ENCODE assay signal across 8 mouse cellular contexts in the genomic region with DNA sequence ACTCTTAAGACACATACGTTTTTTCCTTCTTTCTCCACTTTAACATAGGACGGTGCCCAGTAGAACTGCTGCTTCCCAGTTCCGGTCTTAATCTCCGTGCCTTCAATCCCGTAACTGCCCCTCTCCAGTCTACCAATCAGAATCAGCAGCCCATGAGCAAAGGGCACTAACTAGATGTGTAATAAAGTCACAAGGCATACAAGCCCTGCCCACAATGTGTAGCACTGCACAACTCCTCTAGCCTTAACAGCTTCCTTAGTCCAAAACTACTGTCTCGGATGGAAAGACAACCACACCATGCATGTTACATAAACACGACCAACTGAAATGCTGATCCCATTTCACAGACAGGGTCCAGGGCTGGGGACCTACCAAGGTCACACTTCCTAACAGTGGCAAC. TPM values are rescaled to one million over a fixed set of nuclear protein-coding genes. Genes with fewer than 3 reads are reported as not detected.
A peak's percentile ranks its signal among the peaks of the same experiment; 100 is the strongest.
DNase-seq lines count a peak whose midpoint lies in the region; ATAC-seq and TF ChIP-seq lines count a peak whose summit lies in the region.

No protein-coding gene starts in this region.

- no peak for TF ChIP-seq POLR2A in olfactory bulb, adult 2 months (IDR thresholded peaks at IDR 0.05; ENCODE audit: insufficient read depth, low read depth, low read length)

- peak overlapping the region; percentile 99 for H3K27ac ChIP-seq in heart, embryonic 12.5 days (ENCODE audit: poor library complexity, severe bottlenecking)
- H3K27ac ChIP-seq in hindbrain, embryonic 13.5 days: peak overlapping the region; percentile 97
- H3K27ac ChIP-seq in liver, embryonic 12.5 days: peak overlapping the region; percentile 95; the same call in 1 of the 2 replicates
- H3K27ac ChIP-seq in olfactory bulb, adult 2 months (ENCODE audit: insufficient read depth, low read depth, low read length): no peak overlapping the region

- no peaks in the 10 kb centered on the region for H3K27me3 ChIP-seq in heart, embryonic 12.5 days (replicated peaks)
- H3K27me3 ChIP-seq in hindbrain, embryonic 13.5 days: no peaks in the 10 kb centered on the region
- no peaks in the 10 kb centered on the region for H3K27me3 ChIP-seq in liver, embryonic 12.5 days (replicated peaks)

- 62% methylated on average over 7 of the region's 7 CpGs for WGBS in heart, embryonic 12.5 days
- 78% methylated on average over 7 of the region's 7 CpGs for WGBS in hindbrain, embryonic 13.5 days
- WGBS in liver, embryonic 12.5 days (ENCODE audit: insufficient replicate concordance): 67% methylated on average over 7 of the region's 7 CpGs
- 32% methylated on average over 7 of the region's 7 CpGs for WGBS in olfactory bulb, adult 2 months

- H3K4me1 ChIP-seq in heart, embryonic 12.5 days (replicated peaks): peaks cover 34% of the 10 kb centered on the region
- H3K4me1 ChIP-seq in hindbrain, embryonic 13.5 days (replicated peaks): peaks cover 36% of the 10 kb centered on the region
- H3K4me1 ChIP-seq in liver, embryonic 12.5 days: peaks cover 41% of the 10 kb centered on the region
- H3K4me1 ChIP-seq in olfactory bulb, adult 2 months (ENCODE audit: control insufficient read depth, insufficient read depth, low read length): peaks cover 6% of the 10 kb centered on the region

- peak overlapping the region; percentile 72 for H3K4me3 ChIP-seq in heart, embryonic 12.5 days
- H3K4me3 ChIP-seq in hindbrain, embryonic 13.5 days: peak overlapping the region; percentile 76
- H3K4me3 ChIP-seq in liver, embryonic 12.5 days: peak overlapping the region; percentile 82
- peak overlapping the region; percentile 75 for H3K4me3 ChIP-seq in olfactory bulb, adult 2 months (ENCODE audit: insufficient read depth, low read depth, low read length)

- H3K9ac ChIP-seq in heart, embryonic 12.5 days: peak overlapping the region; percentile 97
- peak overlapping the region; percentile 89 for H3K9ac ChIP-seq in hindbrain, embryonic 13.5 days
- peak overlapping the region; percentile 87 for H3K9ac ChIP-seq in liver, embryonic 12.5 days

- intact Hi-C loops in heart, postnatal 14 days (cut with DNase I): loop anchor here (5.0 kb wide), 1 partner anchor 35 kb away; no protein-coding TSS in a partner anchor

- H3K4me2 ChIP-seq in heart, embryonic 12.5 days: peak overlapping the region; percentile 97
- H3K4me2 ChIP-seq in hindbrain, embryonic 13.5 days: peak overlapping the region; percentile 88
- peak overlapping the region; percentile 92 for H3K4me2 ChIP-seq in liver, embryonic 12.5 days

- no peaks in the 10 kb centered on the region for H3K9me3 ChIP-seq in heart, embryonic 12.5 days (replicated peaks)
- H3K9me3 ChIP-seq in hindbrain, embryonic 13.5 days: no peaks in the 10 kb centered on the region
- H3K9me3 ChIP-seq in liver, embryonic 12.5 days (replicated peaks): no peaks in the 10 kb centered on the region

- TF ChIP-seq CTCF in olfactory bulb, adult 2 months (IDR thresholded peaks at IDR 0.05; ENCODE audit: insufficient read depth, low read depth, low read length): no peak

- H3K36me3 ChIP-seq in heart, embryonic 12.5 days: peaks cover 29% of the 10 kb centered on the region
- H3K36me3 ChIP-seq in hindbrain, embryonic 13.5 days: peaks cover 15% of the 10 kb centered on the region
- peaks cover 53% of the 10 kb centered on the region for H3K36me3 ChIP-seq in liver, embryonic 12.5 days

- no peak for ATAC-seq in heart, embryonic 12.5 days (ENCODE audit: insufficient number of reproducible peaks, low FRiP score)
- peak; percentile 3; the same call in 1 of the 2 replicates for ATAC-seq in hindbrain, embryonic 13.5 days (ENCODE audit: low FRiP score)
- peak; percentile 2; the same call in 1 of the 2 replicates for ATAC-seq in liver, embryonic 12.5 days

- DNase-seq in heart, postnatal 14 days: no peak
- peak; percentile 56 for DNase-seq in adipocyte (ENCODE audit: low spot score)
- DNase-seq in thymus, postnatal 25 days: no peak
- DNase-seq in right cerebral cortex, postnatal 36 days (ENCODE audit: low spot score in 2 of 2): no peak

RNA-seq across cellular contexts. Expression of a gene that starts 1.7 kb away (rescaled TPM):
- polyA plus RNA-seq in heart, embryonic 12.5 days (2016; fragmentation: Nextera tagmentation; extraction: Ambion mirVana): 28.4 and 34.7 TPM in 2 replicates
- total RNA-seq in heart, postnatal 14 days (2021): 10 to 100 TPM; 28.2 to 42.4 TPM
- 16.7 and 17.2 TPM in 2 replicates for polyA plus RNA-seq in hindbrain, embryonic 13.5 days (2015; fragmentation: Nextera tagmentation; extraction: Ambion mirVana)
- 21.5 and 23.9 TPM in 2 replicates for polyA plus RNA-seq in liver, embryonic 12.5 days (2016; fragmentation: Nextera tagmentation; extraction: Ambion mirVana)
- not detected in 2 replicates for polyA plus RNA-seq in olfactory bulb, adult 2 months (2012; ENCODE audit: insufficient read depth, insufficient read length, low replicate concordance, missing spikeins)

RNA-seq across cellular contexts. Expression of a gene that starts 2.0 kb away (rescaled TPM):
- 35.3 and 36.3 TPM in 2 replicates for polyA plus RNA-seq in heart, embryonic 12.5 days (2016; fragmentation: Nextera tagmentation; extraction: Ambion mirVana)
- 10 to 100 TPM; 12.1 to 12.3 TPM for total RNA-seq in heart, postnatal 14 days (2021)
- 33.7 and 35.1 TPM in 2 replicates for polyA plus RNA-seq in hindbrain, embryonic 13.5 days (2015; fragmentation: Nextera tagmentation; extraction: Ambion mirVana)
- 26.5 and 26.7 TPM in 2 replicates for polyA plus RNA-seq in liver, embryonic 12.5 days (2016; fragmentation: Nextera tagmentation; extraction: Ambion mirVana)
- polyA plus RNA-seq in olfactory bulb, adult 2 months (2012; ENCODE audit: insufficient read depth, insufficient read length, low replicate concordance, missing spikeins): not detected in 2 replicates

RNA-seq across cellular contexts. Expression of a gene that starts 11.5 kb away (rescaled TPM):
- 457 and 461 TPM in 2 replicates for polyA plus RNA-seq in heart, embryonic 12.5 days (2016; fragmentation: Nextera tagmentation; extraction: Ambion mirVana)
- total RNA-seq in heart, postnatal 14 days (2021): 100 to 1,000 TPM; 448 to 463 TPM
- polyA plus RNA-seq in hindbrain, embryonic 13.5 days (2015; fragmentation: Nextera tagmentation; extraction: Ambion mirVana): 313 and 323 TPM in 2 replicates
- 207 and 214 TPM in 2 replicates for polyA plus RNA-seq in liver, embryonic 12.5 days (2016; fragmentation: Nextera tagmentation; extraction: Ambion mirVana)
- not detected in 2 replicates for polyA plus RNA-seq in olfactory bulb, adult 2 months (2012; ENCODE audit: insufficient read depth, insufficient read length, low replicate concordance, missing spikeins)

RNA-seq across cellular contexts. Expression of a gene that starts 28.1 kb away (rescaled TPM):
- 8.1 and 8.7 TPM in 2 replicates for polyA plus RNA-seq in heart, embryonic 12.5 days (2016; fragmentation: Nextera tagmentation; extraction: Ambion mirVana)
- total RNA-seq in heart, postnatal 14 days (2021): 1 to 10 TPM; 8.1 to 9.1 TPM
- polyA plus RNA-seq in hindbrain, embryonic 13.5 days (2015; fragmentation: Nextera tagmentation; extraction: Ambion mirVana): 3.5 and 4.3 TPM in 2 replicates
- 3.0 and 3.2 TPM in 2 replicates for polyA plus RNA-seq in liver, embryonic 12.5 days (2016; fragmentation: Nextera tagmentation; extraction: Ambion mirVana)
- not detected in 2 replicates for polyA plus RNA-seq in olfactory bulb, adult 2 months (2012; ENCODE audit: insufficient read depth, insufficient read length, low replicate concordance, missing spikeins)

Comparison
In these comparisons a context has a peak if more than half of its experiments do, and no peak if none do; other contexts are left out.
1. RNA of a gene that starts 1.7 kb away (polyA plus RNA-seq): 28.4 to 34.7 TPM in heart, embryonic 12.5 days, 21.5 to 23.9 TPM in liver, embryonic 12.5 days and 16.7 to 17.2 TPM in hindbrain, embryonic 13.5 days; not detected in olfactory bulb, adult 2 months; every median in the first group is over 10 times any median in the second.
2. RNA of a gene that starts 2.0 kb away (polyA plus RNA-seq): 35.3 to 36.3 TPM in heart, embryonic 12.5 days, 33.7 to 35.1 TPM in hindbrain, embryonic 13.5 days and 26.5 to 26.7 TPM in liver, embryonic 12.5 days; not detected in olfactory bulb, adult 2 months; every median in the first group is over 10 times any median in the second.
3. RNA of a gene that starts 11.5 kb away (polyA plus RNA-seq): 457 to 461 TPM in heart, embryonic 12.5 days, 313 to 323 TPM in hindbrain, embryonic 13.5 days and 207 to 214 TPM in liver, embryonic 12.5 days; not detected in olfactory bulb, adult 2 months; every median in the first group is over 100 times any median in the second.
4. Peak in every context shown above with its lines, with median percentiles within 50 percentile points of each other: H3K4me2 ChIP-seq, H3K4me3 ChIP-seq and H3K9ac ChIP-seq.